Mouse (Mus musculus): ENCODE results near the gene Tprn. TPM values are rescaled to one million over a fixed set of nuclear protein-coding genes. Genes with fewer than 3 reads are reported as not detected.

Gene Tprn
- polyA plus RNA-seq, 1 experiment from 2014 or later: 6.4 TPM

- Histone ChIP-seq H3K9ac (ENCODE audit: low read length) (no peak overlapping the region), H3K4me2 (ENCODE audit: low read depth, low read length) (0 out of 2 replicates have a peak overlapping the region, but pooled peaks have one; percentile 12), H3K9me3 (ENCODE audit: control insufficient read depth, low read length) (no peaks in the 10 kb centered on the region), H3K4me3 (ENCODE audit: low read length) (no peak overlapping the region), H3K4me1 (replicated peaks; ENCODE audit: control insufficient read depth, insufficient read depth, low read length) (no peaks in the 10 kb centered on the region), H3K36me3 (ENCODE audit: control insufficient read depth, insufficient read depth, low read length) (no peaks in the 10 kb centered on the region), H3K27ac (ENCODE audit: low read length) (no peak overlapping the region), H3K27me3 (ENCODE audit: control insufficient read depth, insufficient read depth, low read depth, low read length) (peaks cover 33% of the 10 kb centered on the region)
- WGBS: 1% methylated on average over 22 of the region's 22 CpGs
- ATAC-seq (ENCODE audit: low read depth): no peak
Observed at GRCm38 (mm10) chr2:25310969-25311368, 48.6 kb downstream of the Tprn start.

- Histone ChIP-seq H3K36me3 (ENCODE audit: control insufficient read depth, insufficient read depth, low read length) (no peaks in the 10 kb centered on the region), H3K27me3 (ENCODE audit: control insufficient read depth, insufficient read depth, low read depth, low read length) (peaks cover 33% of the 10 kb centered on the region), H3K4me3 (ENCODE audit: low read length) (no peak overlapping the region), H3K9me3 (ENCODE audit: control insufficient read depth, low read length) (no peaks in the 10 kb centered on the region), H3K4me1 (replicated peaks; ENCODE audit: control insufficient read depth, insufficient read depth, low read length) (no peaks in the 10 kb centered on the region), H3K4me2 (ENCODE audit: low read depth, low read length) (0 out of 2 replicates have a peak overlapping the region, but pooled peaks have one; percentile 12), H3K9ac (ENCODE audit: low read length) (no peak overlapping the region), H3K27ac (ENCODE audit: low read length) (no peak overlapping the region)
- ATAC-seq (ENCODE audit: low read depth): no peak
- WGBS: 7% methylated on average over 11 of the region's 11 CpGs
Observed at GRCm38 (mm10) chr2:25311491-25311891, 49.1 kb downstream of the Tprn start.

- H3K4me1 ChIP-seq (replicated peaks; ENCODE audit: control insufficient read depth, insufficient read depth, low read length): peaks cover 6% of the 10 kb centered on the region; the same call in 1 of the 2 replicates
- WGBS: 6% methylated on average over 31 of the region's 31 CpGs
- no peaks in the 10 kb centered on the region for H3K9me3 ChIP-seq (ENCODE audit: control insufficient read depth, low read length)
- H3K27me3 ChIP-seq (ENCODE audit: control insufficient read depth, insufficient read depth, low read depth, low read length): peaks cover 18% of the 10 kb centered on the region
- no peaks in the 10 kb centered on the region for H3K36me3 ChIP-seq (ENCODE audit: control insufficient read depth, insufficient read depth, low read length)
- no peak for ATAC-seq (ENCODE audit: low read depth)
- H3K9ac ChIP-seq (ENCODE audit: low read length): no peak overlapping the region
- H3K27ac ChIP-seq (ENCODE audit: low read length): no peak overlapping the region
- peak overlapping the region; percentile 37 for H3K4me3 ChIP-seq (ENCODE audit: low read length)
- H3K4me2 ChIP-seq (ENCODE audit: low read depth, low read length): peak overlapping the region; percentile 56
Observed at GRCm38 (mm10) chr2:25318119-25318966, 55.9 kb downstream of the Tprn start.

- Histone ChIP-seq H3K4me2 (ENCODE audit: low read depth, low read length) (peak within 1 kb of the TSS; percentile 56), H3K9me3 (ENCODE audit: control insufficient read depth, low read length) (no peaks in the 10 kb centered on the region), H3K27me3 (ENCODE audit: control insufficient read depth, insufficient read depth, low read depth, low read length) (peaks cover 18% of the 10 kb centered on the region), H3K4me3 (ENCODE audit: low read length) (peak within 1 kb of the TSS; percentile 37), H3K27ac (ENCODE audit: low read length) (no peak within 1 kb of the TSS), H3K4me1 (replicated peaks; ENCODE audit: control insufficient read depth, insufficient read depth, low read length) (peaks cover 6% of the 10 kb centered on the region; the same call in 1 of the 2 replicates), H3K9ac (ENCODE audit: low read length) (no peak within 1 kb of the TSS), H3K36me3 (ENCODE audit: control insufficient read depth, insufficient read depth, low read length) (no peaks in the 10 kb centered on the region)
- ATAC-seq (ENCODE audit: low read depth): peak; percentile 59
- 8% methylated on average over 58 of the region's 58 CpGs for WGBS
Observed at GRCm38 (mm10) chr2:25318971-25319773, 56.8 kb downstream of the Tprn start, which contains the start of gene Grin1. Grin1 (minus strand) TSS chr2:25319187.

Other genes starting within 250 kb of the Tprn start
- 71.7 and 72.3 TPM in 2 replicates for gene Nsmf, start 208.3 kb upstream of the Tprn start, polyA plus RNA-seq (2015; fragmentation: Nextera tagmentation; extraction: Ambion mirVana)
- 0.64 and 0.74 TPM in 2 replicates for gene Entpd8, start 182.3 kb upstream of the Tprn start, polyA plus RNA-seq (2015; fragmentation: Nextera tagmentation; extraction: Ambion mirVana)
- 1.7 and 2.6 TPM in 2 replicates for gene Noxa1, start 167.5 kb upstream of the Tprn start, polyA plus RNA-seq (2015; fragmentation: Nextera tagmentation; extraction: Ambion mirVana)
- gene Nrarp, start 81.9 kb upstream of the Tprn start, polyA plus RNA-seq (2015; fragmentation: Nextera tagmentation; extraction: Ambion mirVana): 9.8 and 10.0 TPM in 2 replicates
- gene Tor4a, start 65.7 kb upstream of the Tprn start, polyA plus RNA-seq (2015; fragmentation: Nextera tagmentation; extraction: Ambion mirVana): 10.0 and 12.5 TPM in 2 replicates
- 112 and 113 TPM in 2 replicates for gene Nelfb, start 51.1 kb upstream of the Tprn start, polyA plus RNA-seq (2015; fragmentation: Nextera tagmentation; extraction: Ambion mirVana)
- 0.15 TPM in 1 of 2 replicates, not detected in the other for gene Stpg3, start 48.0 kb upstream of the Tprn start, polyA plus RNA-seq (2015; fragmentation: Nextera tagmentation; extraction: Ambion mirVana)
- 0.68 TPM in 1 of 2 replicates, not detected in the other for gene Fam166a, start 43.9 kb upstream of the Tprn start, polyA plus RNA-seq (2015; fragmentation: Nextera tagmentation; extraction: Ambion mirVana)
- 677 and 731 TPM in 2 replicates for gene Tubb4b, start 37.9 kb upstream of the Tprn start, polyA plus RNA-seq (2015; fragmentation: Nextera tagmentation; extraction: Ambion mirVana)
- gene Slc34a3, start 28.3 kb upstream of the Tprn start, polyA plus RNA-seq (2015; fragmentation: Nextera tagmentation; extraction: Ambion mirVana): not detected in 2 replicates
- not detected in 2 replicates for gene Rnf224, start 25.8 kb upstream of the Tprn start, polyA plus RNA-seq (2015; fragmentation: Nextera tagmentation; extraction: Ambion mirVana)
- 8.3 and 9.1 TPM in 2 replicates for gene Rnf208, start 20.4 kb upstream of the Tprn start, polyA plus RNA-seq (2015; fragmentation: Nextera tagmentation; extraction: Ambion mirVana)
- 0.67 TPM in 1 of 2 replicates, not detected in the other for gene Cysrt1, start 20.2 kb upstream of the Tprn start, polyA plus RNA-seq (2015; fragmentation: Nextera tagmentation; extraction: Ambion mirVana)
- 4.5 and 5.9 TPM in 2 replicates for gene AL732309.1, start 15.8 kb upstream of the Tprn start, polyA plus RNA-seq (2015; fragmentation: Nextera tagmentation; extraction: Ambion mirVana)
- 20.3 and 22.0 TPM in 2 replicates for gene Tmem203, start 7.2 kb upstream of the Tprn start, polyA plus RNA-seq (2015; fragmentation: Nextera tagmentation; extraction: Ambion mirVana)
- gene Ssna1, start 9.8 kb downstream of the Tprn start, polyA plus RNA-seq (2015; fragmentation: Nextera tagmentation; extraction: Ambion mirVana): 219 and 232 TPM in 2 replicates
- 136 and 137 TPM in 2 replicates for gene Anapc2, start 9.9 kb downstream of the Tprn start, polyA plus RNA-seq (2015; fragmentation: Nextera tagmentation; extraction: Ambion mirVana)
- not detected in 2 replicates for gene Tmem210, start 25.5 kb downstream of the Tprn start, polyA plus RNA-seq (2015; fragmentation: Nextera tagmentation; extraction: Ambion mirVana)
- gene Lrrc26, start 27.3 kb downstream of the Tprn start, polyA plus RNA-seq (2015; fragmentation: Nextera tagmentation; extraction: Ambion mirVana): 6.7 and 9.4 TPM in 2 replicates
- 0.44 and 0.84 TPM in 2 replicates for gene Grin1, start 56.6 kb downstream of the Tprn start, polyA plus RNA-seq (2015; fragmentation: Nextera tagmentation; extraction: Ambion mirVana)
- gene Man1b1, start 69.7 kb downstream of the Tprn start, polyA plus RNA-seq (2015; fragmentation: Nextera tagmentation; extraction: Ambion mirVana): 47.8 and 57.4 TPM in 2 replicates
- 15.9 and 18.9 TPM in 2 replicates for gene Dpp7, start 93.7 kb downstream of the Tprn start, polyA plus RNA-seq (2015; fragmentation: Nextera tagmentation; extraction: Ambion mirVana)
- gene Uap1l1, start 103.1 kb downstream of the Tprn start, polyA plus RNA-seq (2015; fragmentation: Nextera tagmentation; extraction: Ambion mirVana): 18.8 and 20.2 TPM in 2 replicates
- 39.0 and 39.3 TPM in 2 replicates for gene Sapcd2, start 109.7 kb downstream of the Tprn start, polyA plus RNA-seq (2015; fragmentation: Nextera tagmentation; extraction: Ambion mirVana)
- 3.6 and 4.8 TPM in 2 replicates for gene Entpd2, start 133.3 kb downstream of the Tprn start, polyA plus RNA-seq (2015; fragmentation: Nextera tagmentation; extraction: Ambion mirVana)
- 31.6 and 36.5 TPM in 2 replicates for gene Npdc1, start 136.7 kb downstream of the Tprn start, polyA plus RNA-seq (2015; fragmentation: Nextera tagmentation; extraction: Ambion mirVana)
- 0.10 and 0.15 TPM in 2 replicates for gene Fut7, start 160.6 kb downstream of the Tprn start, polyA plus RNA-seq (2015; fragmentation: Nextera tagmentation; extraction: Ambion mirVana)
- gene Abca2, start 166.1 kb downstream of the Tprn start, polyA plus RNA-seq (2015; fragmentation: Nextera tagmentation; extraction: Ambion mirVana): 4.9 and 5.4 TPM in 2 replicates
- gene Clic3, start 194.2 kb downstream of the Tprn start, polyA plus RNA-seq (2015; fragmentation: Nextera tagmentation; extraction: Ambion mirVana): 139 and 180 TPM in 2 replicates
- gene Paxx, start 198.5 kb downstream of the Tprn start, polyA plus RNA-seq (2015; fragmentation: Nextera tagmentation; extraction: Ambion mirVana): 37.9 and 44.8 TPM in 2 replicates
- gene Ptgds, start 207.4 kb downstream of the Tprn start, polyA plus RNA-seq (2015; fragmentation: Nextera tagmentation; extraction: Ambion mirVana): 10.7 and 16.5 TPM in 2 replicates
- gene Lcn12, start 231.3 kb downstream of the Tprn start, polyA plus RNA-seq (2015; fragmentation: Nextera tagmentation; extraction: Ambion mirVana): not detected in 2 replicates
- 80.8 and 81.1 TPM in 2 replicates for gene Fbxw5, start 238.1 kb downstream of the Tprn start, polyA plus RNA-seq (2015; fragmentation: Nextera tagmentation; extraction: Ambion mirVana)
- 6.5 and 7.3 TPM in 2 replicates for gene C8g, start 239.1 kb downstream of the Tprn start, polyA plus RNA-seq (2015; fragmentation: Nextera tagmentation; extraction: Ambion mirVana)